Mouse (Mus musculus) bone marrow, adult 2 months (tissue): ENCODE results near the gene Akap6.

Experiments
- CTCF ChIP-seq: fragments of 200-500 bp; IDR thresholded peaks from 2 replicates; pipeline ENCODE4 v1.5.1; 2011; ENCODE audit warnings: low read length, control low read depth; ENCODE audit not compliant: control insufficient read depth, insufficient read depth
- POLR2A ChIP-seq: fragments of 200-500 bp; IDR thresholded peaks from 2 replicates; pipeline ENCODE4 v1.6.1; 2011; ENCODE audit warnings: low read depth, mild to moderate bottlenecking, control low read depth, low read length, borderline replicate concordance; ENCODE audit not compliant: control insufficient read depth

DNA sequence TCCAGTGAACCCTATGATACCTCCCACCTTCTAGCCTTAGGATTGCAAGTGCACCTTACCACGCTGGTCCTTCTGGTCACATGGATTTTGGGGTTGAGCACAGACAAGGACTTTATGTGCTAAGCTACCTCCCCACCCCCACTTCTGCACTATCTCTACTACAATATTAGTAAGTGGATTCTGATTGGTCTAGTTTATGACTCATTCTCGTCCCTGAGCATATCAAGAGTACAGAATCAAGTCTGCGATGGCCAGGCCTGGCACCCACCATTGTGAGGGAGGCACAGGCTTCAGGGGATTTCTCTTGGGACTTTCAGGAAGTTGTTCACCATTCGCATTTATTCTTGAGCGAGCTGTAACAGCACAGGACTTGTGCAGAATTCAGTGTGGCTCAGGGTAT lies 34.2 kb upstream of the Akap6 start:
- TF ChIP-seq POLR2A: no peak
- TF ChIP-seq CTCF: no peak
